Mouse (Mus musculus) olfactory bulb, adult 2 months (tissue): ENCODE measurements around the gene Gpx3. TPM values are rescaled to one million over a fixed set of nuclear protein-coding genes. Genes with fewer than 3 reads are reported as not detected.
"Not testable (repeated sequence)": the region's sequence is repeated elsewhere in the genome, so short reads cannot be mapped to it uniquely, and the experiment has no call there.

Experiments used
- H3K27ac ChIP-seq: fragments of 200-500 bp; 2 replicates; pipeline ENCODE4 v1.5.1; 2012; ENCODE audit warnings: low read depth, low read length; ENCODE audit not compliant: insufficient read depth
- H3K4me1 ChIP-seq: fragments of 200-500 bp; 2 replicates; pipeline ENCODE4 v1.6.1; 2012; ENCODE audit warnings: low read length; ENCODE audit not compliant: control insufficient read depth, insufficient read depth
- H3K4me3 ChIP-seq: fragments of 200-500 bp; 2 replicates; pipeline ENCODE4 v1.5.1; 2012; ENCODE audit warnings: mild to moderate bottlenecking, low read depth, low read length, moderate library complexity; ENCODE audit not compliant: insufficient read depth
- CTCF ChIP-seq: fragments of 200-500 bp; IDR thresholded peaks from 2 replicates; pipeline ENCODE4 v1.5.1; 2012; ENCODE audit warnings: low read depth, mild to moderate bottlenecking, low read length, moderate library complexity; ENCODE audit not compliant: insufficient read depth
- POLR2A ChIP-seq: fragments of 200-500 bp; IDR thresholded peaks from 2 replicates; pipeline ENCODE4 v1.6.1; 2012; ENCODE audit warnings: mild to moderate bottlenecking, low read depth, low read length, moderate library complexity; ENCODE audit not compliant: insufficient read depth
- WGBS: fragments of 180-500 bp; shearing (Covaris S2); methylation state at CpG from one replicate; pipeline ENCODE4 v1.1.7; 2018; 5-methylcytosine and 5-hydroxymethylcytosine counted together
- polyA plus RNA-seq: library from polyadenylated mRNA; stranded (reverse); fragments of >200 nt; gene quantifications from 2 replicates; pipeline ENCODE4 v1.2.4, GENCODE M21; 2012; ENCODE audit warnings: low replicate concordance; ENCODE audit not compliant: missing spikeins, insufficient read depth, insufficient read length

Gpx3 gene
- polyA plus RNA-seq, 1 experiment, result not detected

GRCm38 (mm10) chr11:54949717-54950116, 47.5 kb downstream of the Gpx3 start:
- Histone ChIP-seq H3K4me3 (no peak overlapping the region), H3K27ac (no peak overlapping the region), H3K4me1 (peaks cover 11% of the 10 kb centered on the region)
- no peak for TF ChIP-seq POLR2A
- no peak for TF ChIP-seq CTCF
- WGBS, result 80% methylated on average over 1 of the region's 1 CpGs

- H3K4me3 ChIP-seq, result no peak overlapping the region
- no peak for TF ChIP-seq POLR2A
- no peak for TF ChIP-seq CTCF
- H3K4me1 ChIP-seq, result peaks cover 15% of the 10 kb centered on the region
- H3K27ac ChIP-seq, result no peak overlapping the region
- 80% methylated on average over 6 of the region's 6 CpGs for WGBS
Observed at GRCm38 (mm10) chr11:54950684-54951083, 48.4 kb downstream of the Gpx3 start.

GRCm38 (mm10) chr11:54952651-54953050, 50.4 kb downstream of the Gpx3 start:
- no peak overlapping the region for H3K4me3 ChIP-seq
- peaks cover 15% of the 10 kb centered on the region for H3K4me1 ChIP-seq
- no peak for TF ChIP-seq CTCF
- TF ChIP-seq POLR2A, result no peak
- 74% methylated on average over 6 of the region's 6 CpGs for WGBS
- no peak overlapping the region for H3K27ac ChIP-seq

- Histone ChIP-seq H3K4me1 (peaks cover 17% of the 10 kb centered on the region), H3K27ac (no peak overlapping the region), H3K4me3 (0 out of 2 replicates have a peak overlapping the region, but pooled peaks have one; percentile 6)
- TF ChIP-seq POLR2A, result no peak
- WGBS, result 14% methylated on average over 9 of the region's 9 CpGs
Observed at GRCm38 (mm10) chr11:54953993-54954446, 51.8 kb downstream of the Gpx3 start.

GRCm38 (mm10) chr11:54954716-54955115, 52.5 kb downstream of the Gpx3 start:
- Histone ChIP-seq H3K4me1 (peaks cover 17% of the 10 kb centered on the region), H3K27ac (no peak overlapping the region), H3K4me3 (no peak overlapping the region)
- 44% methylated on average over 8 of the region's 8 CpGs for WGBS
- no peak for TF ChIP-seq POLR2A
- TF ChIP-seq CTCF, result no peak

GRCm38 (mm10) chr11:54955400-54955734, 53.1 kb downstream of the Gpx3 start:
- Histone ChIP-seq H3K4me3 (peak overlapping the region; percentile 81), H3K4me1 (peaks cover 17% of the 10 kb centered on the region), H3K27ac (peak overlapping the region; percentile 65; the same call in 1 of the 2 replicates)
- WGBS, result 35% methylated on average over 10 of the region's 10 CpGs

- H3K4me3 ChIP-seq, result peak overlapping the region; percentile 81
- peak overlapping the region; percentile 65 for H3K27ac ChIP-seq
- H3K4me1 ChIP-seq, result peaks cover 13% of the 10 kb centered on the region
- under 1% methylated on average over 59 of the region's 59 CpGs for WGBS
- no peak for TF ChIP-seq CTCF
- peak; percentile 88 for TF ChIP-seq POLR2A
Observed at GRCm38 (mm10) chr11:54955735-54956480, 53.7 kb downstream of the Gpx3 start.

- H3K27ac ChIP-seq, result no peak overlapping the region
- H3K4me3 ChIP-seq, result no peak overlapping the region
- WGBS, result 69% methylated on average over 7 of the region's 7 CpGs
- TF ChIP-seq CTCF (no peak), POLR2A (no peak)
- H3K4me1 ChIP-seq, result peaks cover 13% of the 10 kb centered on the region
Observed at GRCm38 (mm10) chr11:54956912-54957311, 54.7 kb downstream of the Gpx3 start.

GRCm38 (mm10) chr11:54957708-54958107, 55.5 kb downstream of the Gpx3 start:
- not testable (repeated sequence) for H3K27ac ChIP-seq, H3K4me3 ChIP-seq
- WGBS, result 86% methylated on average over 3 of the region's 3 CpGs
- H3K4me1 ChIP-seq, result peaks cover 10% of the 10 kb centered on the region

- Histone ChIP-seq H3K4me1 (peaks cover 10% of the 10 kb centered on the region), H3K4me3 (no peak overlapping the region), H3K27ac (no peak overlapping the region)
- 50% methylated on average over 3 of the region's 3 CpGs for WGBS
- no peak for TF ChIP-seq POLR2A
- no peak for TF ChIP-seq CTCF
Observed at GRCm38 (mm10) chr11:54958571-54959073, 56.4 kb downstream of the Gpx3 start.

Other genes starting within 250 kb of the Gpx3 start
- gene Cdc42se2, start 114.8 kb upstream of the Gpx3 start, polyA plus RNA-seq, result 199 and 303 TPM in 2 replicates
- not detected in 2 replicates for gene Lyrm7, start 41.5 kb upstream of the Gpx3 start, polyA plus RNA-seq
- gene Hint1, start 36.1 kb upstream of the Gpx3 start, polyA plus RNA-seq, result not detected in 2 replicates
- gene Tnip1, start 60.5 kb downstream of the Gpx3 start, polyA plus RNA-seq, result 110 TPM in 1 of 2 replicates, not detected in the other
- not detected in 2 replicates for gene Anxa6, start 131.0 kb downstream of the Gpx3 start, polyA plus RNA-seq
- gene Ccdc69, start 175.7 kb downstream of the Gpx3 start, polyA plus RNA-seq, result not detected in 2 replicates
- not detected in 2 replicates for gene Gm2a, start 195.7 kb downstream of the Gpx3 start, polyA plus RNA-seq
- not detected in 2 replicates for gene Slc36a3, start 249.3 kb downstream of the Gpx3 start, polyA plus RNA-seq